Mouse (Mus musculus): ENCODE results near the gene Cytip. TPM values are rescaled to one million over a fixed set of nuclear protein-coding genes. Genes with fewer than 3 reads are reported as not detected.

Cytip gene
- 0.47 and 0.94 TPM in 2 replicates for polyA plus RNA-seq (2014; fragmentation: Nextera tagmentation; extraction: Ambion mirVana)

DNA sequence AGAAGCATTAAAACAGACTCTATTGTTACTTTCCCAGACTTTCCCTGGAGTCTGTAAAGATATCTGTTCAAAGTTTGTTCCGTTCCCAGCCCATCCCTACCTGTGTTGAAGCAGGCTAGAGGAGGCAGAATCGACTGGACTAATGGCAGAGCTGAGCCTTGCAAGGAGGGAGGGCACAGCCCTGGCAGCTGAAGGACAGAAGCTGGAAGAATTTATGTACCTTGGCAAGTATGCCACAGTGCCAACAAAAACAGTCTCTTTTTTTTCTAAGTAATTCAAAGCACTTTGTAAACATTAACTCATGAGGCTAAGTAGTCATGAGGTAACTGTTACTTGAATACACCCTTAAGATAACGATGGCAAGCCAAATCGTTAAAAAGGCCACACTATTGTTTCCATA, at the start of gene Cytip:
TSS of gene Cytip (minus strand) at position 187 of the 400 bp plus-strand sequence.
- WGBS: 72% methylated on average over 4 of the region's 4 CpGs
- H3K27me3 ChIP-seq (ENCODE audit: control insufficient read depth, insufficient read depth, low read length): no peaks in the 10 kb centered on the region
- H3K4me2 ChIP-seq (ENCODE audit: low read length): no peak within 1 kb of the TSS
- H3K4me1 ChIP-seq (ENCODE audit: control insufficient read depth in 2 of 2, insufficient read depth in 2 of 2, low read length in 2 of 2): no peaks in the 10 kb centered on the region
- no peak within 1 kb of the TSS for H3K4me3 ChIP-seq (ENCODE audit: control insufficient read depth in 1 of 2, insufficient read depth in 1 of 2, low read depth in 1 of 2, low read length in 2 of 2)
- H3K9ac ChIP-seq (ENCODE audit: low read length): no peak within 1 kb of the TSS
- no peak within 1 kb of the TSS for H3K27ac ChIP-seq (replicated peaks in 1 of 2; ENCODE audit: control insufficient read depth in 1 of 2, insufficient read depth in 1 of 2, low read depth in 2 of 2, low read length in 2 of 2)
- H3K36me3 ChIP-seq (ENCODE audit: control insufficient read depth, insufficient read depth, low read length): no peaks in the 10 kb centered on the region
- no peak for ATAC-seq (ENCODE audit: insufficient number of reproducible peaks, insufficient read depth, low FRiP score, low read depth)
- H3K9me3 ChIP-seq (ENCODE audit: control insufficient read depth, low read length): no peaks in the 10 kb centered on the region

DNA sequence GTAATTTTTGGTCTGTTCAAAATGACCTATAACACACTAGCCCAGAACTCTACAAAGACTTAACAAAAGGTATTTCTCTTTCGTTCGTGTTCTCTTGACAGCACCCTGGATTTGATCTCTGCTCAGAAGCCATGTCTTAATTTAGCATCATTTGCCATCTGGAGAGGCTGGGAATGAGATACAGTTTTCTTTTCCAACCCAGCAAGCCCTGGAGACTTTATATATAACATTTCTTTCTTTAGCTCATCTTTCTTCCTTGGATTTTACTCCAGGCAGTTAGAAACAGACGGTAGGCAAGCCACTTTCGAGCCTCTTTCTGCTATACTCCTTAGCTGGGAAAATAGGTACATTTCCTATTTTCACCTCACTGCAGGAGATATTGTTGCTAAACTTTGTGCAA, 45.3 kb upstream of the Cytip start:
- no peak overlapping the region for H3K27ac ChIP-seq (replicated peaks in 1 of 2; ENCODE audit: control insufficient read depth in 1 of 2, insufficient read depth in 1 of 2, low read depth in 2 of 2, low read length in 2 of 2)
- H3K27me3 ChIP-seq (ENCODE audit: control insufficient read depth, insufficient read depth, low read length): no peaks in the 10 kb centered on the region
- H3K9me3 ChIP-seq (ENCODE audit: control insufficient read depth, low read length): no peaks in the 10 kb centered on the region
- no peaks in the 10 kb centered on the region for H3K36me3 ChIP-seq (ENCODE audit: control insufficient read depth, insufficient read depth, low read length)
- ATAC-seq (ENCODE audit: insufficient number of reproducible peaks, insufficient read depth, low FRiP score, low read depth): no peak
- no peaks in the 10 kb centered on the region for H3K4me1 ChIP-seq (ENCODE audit: control insufficient read depth in 2 of 2, insufficient read depth in 2 of 2, low read length in 2 of 2)
- no peak overlapping the region for H3K9ac ChIP-seq (ENCODE audit: low read length)
- no peak overlapping the region for H3K4me2 ChIP-seq (ENCODE audit: low read length)
- 64% methylated on average over 4 of the region's 4 CpGs for WGBS
- no peak overlapping the region for H3K4me3 ChIP-seq (ENCODE audit: control insufficient read depth in 1 of 2, insufficient read depth in 1 of 2, low read depth in 1 of 2, low read length in 2 of 2)

DNA sequence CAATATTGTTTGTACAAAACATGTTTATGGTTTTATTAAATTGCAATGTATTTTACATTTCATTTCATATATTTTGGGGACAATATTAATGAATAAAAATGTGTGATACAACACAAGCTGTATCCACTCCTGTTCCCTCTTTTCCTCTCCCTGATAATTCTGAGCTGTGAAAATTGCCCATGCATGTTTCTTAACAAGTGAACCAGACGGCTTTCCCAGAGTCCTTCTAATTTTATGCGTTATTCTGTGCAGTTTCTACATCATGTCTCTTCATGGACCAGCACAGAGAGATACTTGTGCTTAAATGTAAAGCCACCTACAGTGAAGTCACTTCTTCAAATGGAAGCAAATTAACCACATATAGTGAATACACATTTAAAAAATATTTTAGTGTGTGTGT, 42.2 kb upstream of the Cytip start:
- H3K4me1 ChIP-seq (ENCODE audit: control insufficient read depth in 2 of 2, insufficient read depth in 2 of 2, low read length in 2 of 2): no peaks in the 10 kb centered on the region
- H3K4me2 ChIP-seq (ENCODE audit: low read length): no peak overlapping the region
- no peak overlapping the region for H3K9ac ChIP-seq (ENCODE audit: low read length)
- H3K9me3 ChIP-seq (ENCODE audit: control insufficient read depth, low read length): no peaks in the 10 kb centered on the region
- H3K4me3 ChIP-seq (ENCODE audit: control insufficient read depth in 1 of 2, insufficient read depth in 1 of 2, low read depth in 1 of 2, low read length in 2 of 2): no peak overlapping the region
- H3K36me3 ChIP-seq (ENCODE audit: control insufficient read depth, insufficient read depth, low read length): no peaks in the 10 kb centered on the region
- H3K27me3 ChIP-seq (ENCODE audit: control insufficient read depth, insufficient read depth, low read length): no peaks in the 10 kb centered on the region
- H3K27ac ChIP-seq (replicated peaks in 1 of 2; ENCODE audit: control insufficient read depth in 1 of 2, insufficient read depth in 1 of 2, low read depth in 2 of 2, low read length in 2 of 2): no peak overlapping the region
- 49% methylated on average over 2 of the region's 2 CpGs for WGBS
- ATAC-seq (ENCODE audit: insufficient number of reproducible peaks, insufficient read depth, low FRiP score, low read depth): no peak

DNA sequence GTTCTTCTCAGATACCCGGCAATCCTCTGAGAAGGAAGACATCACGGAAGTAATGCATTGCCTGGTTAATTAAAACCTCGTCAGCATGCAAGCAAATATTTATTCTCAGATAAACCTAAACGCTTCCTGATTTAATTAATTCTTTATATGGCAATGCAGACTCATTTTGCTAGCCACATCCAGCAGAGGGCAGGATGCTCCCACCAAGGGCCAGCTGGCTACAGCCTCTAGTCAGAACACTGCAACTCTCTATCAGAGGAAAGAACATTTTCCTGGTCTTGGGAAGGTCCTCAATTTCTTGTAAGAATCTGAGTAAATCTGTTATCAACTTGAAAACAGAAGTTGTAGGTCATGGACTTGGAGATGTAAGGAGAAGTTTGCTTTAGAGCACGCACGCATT, 4.1 kb upstream of the Cytip start:
- H3K9me3 ChIP-seq (ENCODE audit: control insufficient read depth, low read length): no peaks in the 10 kb centered on the region
- H3K9ac ChIP-seq (ENCODE audit: low read length): no peak overlapping the region
- ATAC-seq (ENCODE audit: insufficient number of reproducible peaks, insufficient read depth, low FRiP score, low read depth): no peak
- no peaks in the 10 kb centered on the region for H3K4me1 ChIP-seq (ENCODE audit: control insufficient read depth in 2 of 2, insufficient read depth in 2 of 2, low read length in 2 of 2)
- H3K27me3 ChIP-seq (ENCODE audit: control insufficient read depth, insufficient read depth, low read length): no peaks in the 10 kb centered on the region
- WGBS: 58% methylated on average over 6 of the region's 6 CpGs
- no peak overlapping the region for H3K4me3 ChIP-seq (ENCODE audit: control insufficient read depth in 1 of 2, insufficient read depth in 1 of 2, low read depth in 1 of 2, low read length in 2 of 2)
- no peak overlapping the region for H3K27ac ChIP-seq (replicated peaks in 1 of 2; ENCODE audit: control insufficient read depth in 1 of 2, insufficient read depth in 1 of 2, low read depth in 2 of 2, low read length in 2 of 2)
- no peaks in the 10 kb centered on the region for H3K36me3 ChIP-seq (ENCODE audit: control insufficient read depth, insufficient read depth, low read length)
- H3K4me2 ChIP-seq (ENCODE audit: low read length): no peak overlapping the region

DNA sequence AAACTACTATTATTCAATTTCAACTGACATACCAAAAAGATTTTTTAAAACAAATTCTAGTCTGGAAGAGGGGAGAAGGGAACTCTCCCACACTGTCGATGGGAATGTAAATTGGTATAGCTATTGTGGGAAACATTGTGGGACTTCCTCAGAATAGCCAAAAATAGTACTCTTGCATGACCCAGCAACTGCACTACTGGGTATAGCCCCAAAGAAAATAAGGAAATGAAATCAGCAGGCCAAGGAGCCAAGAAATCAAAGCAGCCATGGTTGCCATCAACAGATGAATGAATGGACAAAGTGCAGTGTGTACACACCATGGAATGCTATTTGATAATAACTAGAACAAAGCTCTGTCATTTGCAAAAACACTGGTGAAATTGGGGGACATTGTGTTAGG, 1.5 kb upstream of the Cytip start:
- Histone ChIP-seq H3K9me3 (ENCODE audit: control insufficient read depth, low read length) (no peaks in the 10 kb centered on the region), H3K27me3 (ENCODE audit: control insufficient read depth, insufficient read depth, low read length) (no peaks in the 10 kb centered on the region), H3K4me1 (ENCODE audit: control insufficient read depth in 2 of 2, insufficient read depth in 2 of 2, low read length in 2 of 2) (no peaks in the 10 kb centered on the region), H3K4me2 (ENCODE audit: low read length) (no peak overlapping the region), H3K36me3 (ENCODE audit: control insufficient read depth, insufficient read depth, low read length) (no peaks in the 10 kb centered on the region), H3K9ac (ENCODE audit: low read length) (no peak overlapping the region), H3K27ac (replicated peaks in 1 of 2; ENCODE audit: control insufficient read depth in 1 of 2, insufficient read depth in 1 of 2, low read depth in 2 of 2, low read length in 2 of 2) (no peak overlapping the region), H3K4me3 (ENCODE audit: control insufficient read depth in 1 of 2, insufficient read depth in 1 of 2, low read depth in 1 of 2, low read length in 2 of 2) (no peak overlapping the region)
- no peak for ATAC-seq (ENCODE audit: insufficient number of reproducible peaks, insufficient read depth, low FRiP score, low read depth)
- 40% methylated on average over 1 of the region's 1 CpGs for WGBS

DNA sequence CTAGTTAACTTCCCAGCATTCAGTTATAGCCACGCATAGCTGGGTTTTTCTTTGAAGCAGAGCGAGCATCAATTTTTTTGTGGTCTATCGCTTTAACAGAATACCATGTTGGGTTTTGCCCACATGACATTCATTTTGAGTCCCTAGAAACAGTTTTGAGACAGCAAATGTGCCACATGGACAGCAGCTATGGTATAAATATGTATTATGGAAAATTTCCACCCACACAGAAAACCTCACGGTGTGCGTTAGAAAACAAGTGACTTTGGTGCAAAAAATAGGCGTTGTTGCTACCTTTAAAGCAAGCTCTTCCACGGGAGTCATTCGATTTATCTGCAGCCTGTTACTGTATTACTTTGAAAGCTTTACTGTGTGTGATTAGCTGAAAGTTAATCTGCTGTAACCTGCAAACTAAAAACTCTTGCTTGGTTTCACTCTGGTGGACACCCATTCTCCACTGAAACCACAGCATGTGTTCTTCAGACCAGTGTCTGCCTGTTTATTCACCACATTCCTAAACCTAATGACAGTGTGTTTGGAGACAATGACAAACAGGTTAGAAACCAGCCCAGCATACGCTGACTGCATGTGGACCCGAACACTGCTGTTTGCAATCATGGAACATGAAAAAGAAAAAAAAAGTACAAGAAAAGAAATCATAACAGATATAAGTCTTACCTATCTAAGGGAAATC, 763 bp downstream of the Cytip start:
- 82% methylated on average over 10 of the region's 10 CpGs for WGBS
- no peak overlapping the region for H3K4me2 ChIP-seq (ENCODE audit: low read length)

DNA sequence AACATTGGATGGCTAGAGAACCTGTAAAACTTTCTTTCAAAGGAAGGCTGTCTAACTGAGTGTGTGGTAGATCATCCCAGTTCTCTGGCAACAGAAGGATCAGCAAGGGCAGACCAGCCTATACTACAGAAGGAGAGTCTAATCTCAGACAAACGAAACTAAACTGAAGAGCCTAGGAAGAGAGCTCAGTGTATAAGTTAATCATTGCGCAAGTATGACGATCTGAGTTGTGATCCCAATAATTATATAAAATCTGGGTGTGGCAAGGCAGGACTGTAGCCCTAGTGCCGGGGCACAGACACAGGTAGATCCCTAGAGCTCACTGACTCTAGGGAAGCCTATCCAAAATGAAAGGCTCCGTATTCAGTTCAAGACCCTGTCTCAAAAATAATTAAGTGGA, 3.2 kb downstream of the Cytip start:
- H3K27me3 ChIP-seq (ENCODE audit: control insufficient read depth, insufficient read depth, low read length): no peaks in the 10 kb centered on the region
- H3K4me1 ChIP-seq (ENCODE audit: control insufficient read depth in 2 of 2, insufficient read depth in 2 of 2, low read length in 2 of 2): no peaks in the 10 kb centered on the region
- H3K4me2 ChIP-seq (ENCODE audit: low read length): no peak overlapping the region
- no peak overlapping the region for H3K27ac ChIP-seq (replicated peaks in 1 of 2; ENCODE audit: control insufficient read depth in 1 of 2, insufficient read depth in 1 of 2, low read depth in 2 of 2, low read length in 2 of 2)
- WGBS: 86% methylated on average over 5 of the region's 5 CpGs
- no peak overlapping the region for H3K4me3 ChIP-seq (ENCODE audit: control insufficient read depth in 1 of 2, insufficient read depth in 1 of 2, low read depth in 1 of 2, low read length in 2 of 2)
- no peaks in the 10 kb centered on the region for H3K36me3 ChIP-seq (ENCODE audit: control insufficient read depth, insufficient read depth, low read length)
- ATAC-seq (ENCODE audit: insufficient number of reproducible peaks, insufficient read depth, low FRiP score, low read depth): no peak
- H3K9me3 ChIP-seq (ENCODE audit: control insufficient read depth, low read length): no peaks in the 10 kb centered on the region
- no peak overlapping the region for H3K9ac ChIP-seq (ENCODE audit: low read length)

More for the DNA sequence above, 763 bp downstream of the Cytip start:
- Histone ChIP-seq H3K9ac (ENCODE audit: low read length) (no peak overlapping the region), H3K27ac (replicated peaks in 1 of 2; ENCODE audit: control insufficient read depth in 1 of 2, insufficient read depth in 1 of 2, low read depth in 2 of 2, low read length in 2 of 2) (no peak overlapping the region), H3K36me3 (ENCODE audit: control insufficient read depth, insufficient read depth, low read length) (no peaks in the 10 kb centered on the region), H3K9me3 (ENCODE audit: control insufficient read depth, low read length) (no peaks in the 10 kb centered on the region), H3K4me1 (ENCODE audit: control insufficient read depth in 2 of 2, insufficient read depth in 2 of 2, low read length in 2 of 2) (no peaks in the 10 kb centered on the region), H3K27me3 (ENCODE audit: control insufficient read depth, insufficient read depth, low read length) (no peaks in the 10 kb centered on the region), H3K4me3 (ENCODE audit: control insufficient read depth in 1 of 2, insufficient read depth in 1 of 2, low read depth in 1 of 2, low read length in 2 of 2) (no peak overlapping the region)
- no peak for ATAC-seq (ENCODE audit: insufficient number of reproducible peaks, insufficient read depth, low FRiP score, low read depth)

DNA sequence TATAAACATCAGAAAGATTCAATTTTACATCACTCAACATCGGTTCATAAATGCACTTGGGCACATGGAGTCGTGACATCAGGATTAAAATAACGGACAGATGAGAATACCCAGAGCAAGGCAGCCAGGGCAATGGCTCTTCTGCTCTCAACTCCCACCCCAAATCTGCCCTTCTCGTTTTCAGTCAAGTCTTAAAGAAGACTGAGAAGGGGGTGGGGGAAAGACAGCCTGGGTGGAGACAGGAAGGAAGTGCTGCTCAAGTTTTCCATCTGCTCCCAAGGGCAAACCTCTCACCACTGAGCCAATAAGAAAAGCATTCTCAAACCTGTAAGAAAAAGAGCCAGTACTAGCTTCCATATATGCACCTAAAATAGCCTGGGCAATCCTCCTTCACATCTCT, 5.8 kb downstream of the Cytip start:
- 55% methylated on average over 4 of the region's 4 CpGs for WGBS
- no peak overlapping the region for H3K4me3 ChIP-seq (ENCODE audit: control insufficient read depth in 1 of 2, insufficient read depth in 1 of 2, low read depth in 1 of 2, low read length in 2 of 2)

More for the DNA sequence above, 5.8 kb downstream of the Cytip start:
- H3K27ac ChIP-seq (replicated peaks in 1 of 2; ENCODE audit: control insufficient read depth in 1 of 2, insufficient read depth in 1 of 2, low read depth in 2 of 2, low read length in 2 of 2): no peak overlapping the region
- no peak overlapping the region for H3K9ac ChIP-seq (ENCODE audit: low read length)
- no peak for ATAC-seq (ENCODE audit: insufficient number of reproducible peaks, insufficient read depth, low FRiP score, low read depth)
- no peaks in the 10 kb centered on the region for H3K9me3 ChIP-seq (ENCODE audit: control insufficient read depth, low read length)
- H3K4me2 ChIP-seq (ENCODE audit: low read length): no peak overlapping the region
- no peaks in the 10 kb centered on the region for H3K27me3 ChIP-seq (ENCODE audit: control insufficient read depth, insufficient read depth, low read length)
- no peaks in the 10 kb centered on the region for H3K4me1 ChIP-seq (ENCODE audit: control insufficient read depth in 2 of 2, insufficient read depth in 2 of 2, low read length in 2 of 2)
- no peaks in the 10 kb centered on the region for H3K36me3 ChIP-seq (ENCODE audit: control insufficient read depth, insufficient read depth, low read length)
